Mouse (Mus musculus) cerebellum, adult 11-12 months (tissue): Measurements from ENCODE around the gene Armt1.
A peak's percentile ranks its signal among the peaks of the same experiment; 100 is the strongest.

ENCODE experiments used
- DNase-seq: peaks from one replicate; pipeline ENCODE4 v3.0.0; 2022

Armt1 gene

DNA sequence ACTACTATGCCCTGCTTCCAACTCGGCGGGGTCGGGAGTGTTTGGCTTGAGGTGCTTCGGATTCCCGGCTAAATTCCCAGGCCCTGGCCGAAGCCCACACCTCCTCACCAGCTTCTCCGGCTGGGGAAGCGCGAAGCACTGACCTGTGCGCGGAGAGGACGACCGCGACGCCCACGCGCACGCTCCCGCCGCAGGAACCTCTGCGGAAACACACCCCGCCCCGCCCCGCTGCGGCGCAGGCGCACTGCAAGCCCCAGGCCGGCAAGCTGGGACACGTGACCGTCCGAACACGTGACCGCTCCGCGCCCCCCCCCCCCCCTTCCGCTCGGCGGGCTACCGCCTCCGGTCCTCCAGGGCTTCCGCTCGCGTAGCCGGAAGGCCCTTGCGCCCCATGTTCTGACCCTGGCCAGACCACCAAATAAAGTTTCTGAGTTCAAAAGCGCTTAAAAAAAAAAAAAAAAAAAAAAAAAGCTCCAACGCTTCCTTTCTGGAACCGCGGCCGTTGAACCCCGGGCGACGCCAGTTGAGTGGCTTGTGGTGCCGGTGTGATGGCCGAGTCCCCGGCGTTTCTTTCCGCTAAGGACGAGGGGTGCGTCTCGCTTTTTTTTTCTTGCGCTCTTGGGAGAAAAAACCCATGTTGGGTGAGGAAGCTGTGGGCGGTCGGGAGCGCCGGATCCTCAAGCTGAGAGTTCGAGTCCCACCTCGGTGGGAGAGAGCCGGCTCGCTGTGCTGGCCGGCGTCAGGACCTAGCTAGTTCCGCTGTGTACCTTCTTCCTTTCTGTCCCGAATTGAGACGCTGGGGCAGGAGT is at the start of gene Armt1, which contains the start of gene Rmnd1:
TSS of gene Armt1 (plus strand) at position 345 of the 809 bp plus-strand sequence.
TSS of gene Rmnd1 (minus strand) at position 266 of the 809 bp plus-strand sequence.
- DNase-seq: peak; percentile 98

DNA sequence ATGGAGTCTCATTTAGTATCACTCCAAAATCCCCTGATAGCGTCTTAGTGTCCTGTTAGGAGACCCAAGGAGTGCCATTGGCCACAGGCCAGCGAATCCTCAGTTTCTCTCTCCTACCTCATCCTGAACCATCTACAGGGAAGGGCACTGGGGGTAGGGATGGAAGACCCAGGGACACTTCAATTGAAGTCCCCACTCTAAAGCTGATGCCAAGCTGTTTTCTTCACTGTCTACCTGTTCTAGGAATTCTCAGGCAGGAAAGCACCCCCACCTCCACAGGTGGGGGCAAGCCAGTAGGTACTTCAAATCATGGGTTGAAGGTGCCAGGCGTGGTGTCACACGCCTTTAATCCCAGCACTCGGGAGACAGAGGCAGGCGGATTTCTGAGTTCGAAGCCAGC is 48.0 kb upstream of the Armt1 start:
- DNase-seq: peak; percentile 51

DNA sequence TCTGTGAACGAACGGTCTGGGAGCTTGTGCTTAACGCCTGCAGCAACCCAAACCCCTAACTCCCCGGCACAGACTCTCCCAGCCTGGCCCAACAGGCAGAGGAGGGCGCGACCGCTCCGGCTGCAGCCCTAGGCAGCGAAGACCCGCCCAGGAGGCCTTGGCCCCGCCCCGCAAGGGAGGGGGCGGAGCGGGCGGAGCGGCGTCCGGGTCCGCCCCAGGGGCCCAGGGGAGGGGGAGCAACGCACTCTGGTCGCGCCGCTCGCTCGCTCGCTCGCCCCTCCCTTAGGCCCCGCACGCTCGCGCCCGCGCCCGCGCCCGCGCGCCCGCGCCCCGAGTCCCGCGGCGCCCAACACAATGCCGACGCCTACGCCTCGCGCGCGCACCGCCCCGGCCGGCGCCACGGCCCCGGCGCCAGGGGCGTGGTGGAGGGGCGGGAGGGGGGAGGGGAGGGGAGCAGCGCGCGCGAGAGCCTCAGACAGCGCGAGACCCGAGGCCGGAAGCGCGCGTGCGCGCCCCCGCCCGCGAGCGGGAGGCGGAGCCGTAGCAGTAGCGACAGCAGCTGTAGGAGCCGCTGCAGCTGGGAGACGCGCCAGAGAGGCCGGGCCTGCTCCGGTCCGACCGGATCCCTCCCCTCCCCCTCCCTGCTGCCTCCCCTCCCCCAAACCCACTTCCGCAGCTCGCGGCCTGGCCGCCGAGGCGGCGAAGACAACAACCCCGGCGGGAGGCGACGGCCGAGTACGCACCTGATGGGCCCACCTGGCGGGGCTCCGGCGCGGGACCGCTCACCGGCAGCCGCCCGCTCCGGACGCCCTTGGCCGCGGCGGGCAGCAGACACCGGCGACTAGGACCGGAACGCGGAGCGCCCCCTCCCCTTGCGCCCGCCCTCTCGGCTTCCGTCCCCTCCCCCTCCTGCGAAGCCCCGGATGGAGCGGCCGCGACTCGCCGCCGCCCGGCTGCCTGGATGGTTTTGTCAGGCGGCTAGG is 45.4 kb upstream of the Armt1 start:
- DNase-seq: peak; percentile 97

DNA sequence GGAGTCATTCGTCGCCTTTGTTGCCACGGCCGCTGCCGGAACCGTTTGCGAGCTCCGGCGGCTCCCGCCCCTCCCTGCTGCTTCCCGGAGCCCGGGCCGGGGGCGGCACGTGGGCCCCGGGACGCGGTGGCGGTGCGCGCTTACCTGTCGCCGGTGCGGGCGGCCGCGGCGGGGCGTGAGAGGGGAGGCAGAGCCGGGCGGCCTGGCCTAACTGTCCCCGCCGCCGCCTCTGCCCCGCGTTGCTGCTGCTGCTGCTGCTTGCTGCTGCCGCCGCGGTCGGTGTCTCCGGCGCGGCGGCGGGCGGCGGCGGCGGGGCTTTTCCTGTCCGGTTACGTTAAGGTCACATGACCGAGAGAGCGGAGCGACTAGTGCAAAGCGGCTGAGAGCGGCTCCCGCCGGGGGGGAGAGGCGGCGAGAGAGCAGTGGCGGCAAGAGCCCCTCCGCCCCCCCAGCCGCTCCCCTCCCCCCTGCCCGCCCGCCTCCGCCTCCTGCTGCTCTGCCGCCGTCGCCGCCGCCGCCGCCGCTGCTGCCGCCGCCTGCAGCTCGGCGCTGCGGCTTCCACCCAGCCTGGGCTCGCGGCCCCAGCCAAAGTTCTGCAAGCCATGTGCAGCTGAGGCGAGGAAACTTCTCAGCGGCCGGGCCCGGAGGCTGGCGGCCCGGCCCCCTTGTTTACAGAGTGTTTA is 44.4 kb upstream of the Armt1 start, which contains the start of gene Zbtb2:
TSS of gene Zbtb2 (minus strand) at position 408 of the 683 bp plus-strand sequence.
- DNase-seq: peak; percentile 81

DNA sequence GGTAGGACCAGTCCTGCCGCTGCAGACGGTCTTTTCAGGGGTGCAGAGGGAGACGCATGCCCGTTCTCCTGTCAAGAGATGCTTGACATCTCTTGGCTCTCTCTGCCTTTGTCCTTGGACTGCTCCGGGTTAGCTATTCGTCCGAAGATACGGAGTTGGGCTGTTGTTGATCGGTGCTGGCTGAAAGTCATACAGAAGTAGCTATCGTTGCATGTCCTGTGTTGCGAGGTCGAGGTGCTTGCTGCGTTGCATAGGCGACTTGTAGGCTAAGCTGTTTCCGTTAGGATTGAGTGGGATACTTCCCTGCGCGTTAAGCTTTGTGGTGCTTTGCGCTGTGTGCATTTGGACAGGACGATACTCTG is 43.9 kb upstream of the Armt1 start:
- peak; percentile 65 for DNase-seq

DNA sequence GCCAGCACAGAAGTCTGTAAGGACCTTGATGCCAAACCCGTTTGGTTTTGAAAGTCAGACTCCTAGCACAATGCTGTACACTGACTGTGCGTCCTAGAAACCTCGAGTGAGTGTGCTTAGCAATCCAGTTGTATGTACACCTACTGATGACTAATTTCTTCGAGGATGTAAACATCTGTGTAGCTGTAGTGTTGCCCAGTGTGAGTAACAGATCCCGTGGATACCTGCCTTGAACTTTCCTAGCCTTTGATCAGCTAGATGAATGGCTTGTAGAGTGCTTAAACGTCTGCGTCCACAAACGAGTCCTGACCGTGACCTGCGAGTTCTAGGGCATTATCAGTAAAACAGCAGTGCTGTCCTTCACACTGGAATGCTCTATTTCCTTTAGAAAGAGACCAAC is 43.2 kb upstream of the Armt1 start:
- no peak for DNase-seq

DNA sequence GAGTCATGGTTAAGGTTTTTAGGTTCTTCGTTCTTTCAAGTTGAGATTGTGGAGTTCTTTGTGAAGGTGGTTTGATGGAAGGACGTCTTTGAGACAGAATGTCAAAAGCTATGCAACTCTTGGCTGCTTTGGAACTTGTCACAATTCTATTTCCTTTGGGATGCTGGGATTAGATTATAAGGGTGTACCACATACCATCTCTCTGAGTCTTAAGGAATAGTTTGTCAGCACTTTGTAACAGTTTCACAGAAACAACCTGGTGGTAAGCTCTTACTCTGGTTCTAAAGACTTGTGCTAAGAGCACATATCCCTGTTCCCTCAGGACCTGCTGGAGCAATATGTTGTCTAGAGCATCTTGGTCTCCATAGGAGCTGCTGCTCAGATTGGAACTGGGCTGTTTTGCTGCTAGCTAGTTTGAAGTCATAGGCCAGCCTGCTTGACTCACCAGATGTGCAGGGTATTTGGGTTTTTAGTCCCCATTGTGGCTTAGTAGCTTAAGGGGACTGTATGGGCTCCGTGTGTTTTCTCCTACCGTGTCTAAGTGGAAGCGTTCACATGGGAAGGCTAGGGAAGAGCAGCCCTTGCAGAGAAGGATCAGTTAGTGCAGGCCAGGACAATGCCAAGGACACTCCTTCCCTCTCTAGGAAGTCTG is 42.7 kb upstream of the Armt1 start:
- DNase-seq: no peak

DNA sequence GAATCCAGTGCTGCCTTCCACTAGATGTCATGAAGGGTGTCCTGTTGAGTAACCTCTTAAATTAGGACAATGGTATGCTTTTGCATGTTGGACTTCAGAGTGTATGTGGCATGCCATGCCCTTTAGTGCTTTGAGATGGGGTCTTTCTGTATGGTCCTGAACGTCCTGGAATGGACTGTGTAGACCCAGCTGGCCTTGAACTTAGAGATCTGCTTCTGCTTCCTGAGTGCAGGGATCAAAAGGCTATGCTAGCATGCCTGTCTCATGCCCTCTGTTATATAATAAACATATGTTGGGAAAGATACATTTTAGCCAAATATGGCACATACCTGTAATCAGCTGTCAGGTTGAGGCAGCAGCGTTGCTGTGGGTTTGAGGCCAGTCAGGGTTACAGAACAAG is 41.7 kb upstream of the Armt1 start:
- no peak for DNase-seq

DNA sequence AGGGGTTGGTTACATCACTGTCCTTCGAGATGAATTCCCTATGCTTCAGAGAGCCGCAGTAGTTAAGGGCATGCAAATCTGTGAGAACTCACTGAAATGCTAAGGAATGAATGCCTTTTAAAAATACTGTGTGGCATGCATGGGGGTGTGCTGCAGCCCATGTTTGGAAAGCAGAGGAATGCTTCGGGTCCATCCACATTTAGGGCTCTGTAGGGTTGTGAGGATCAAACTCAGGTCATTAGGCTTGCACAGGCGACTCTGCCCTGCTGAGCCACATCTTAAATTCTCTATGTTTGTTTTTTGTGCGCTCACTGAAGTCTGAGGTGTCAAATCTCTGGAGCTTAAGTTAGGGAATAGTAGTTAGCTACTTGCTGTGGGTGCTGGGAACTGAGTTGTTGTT is 41.2 kb upstream of the Armt1 start:
- no peak for DNase-seq

DNA sequence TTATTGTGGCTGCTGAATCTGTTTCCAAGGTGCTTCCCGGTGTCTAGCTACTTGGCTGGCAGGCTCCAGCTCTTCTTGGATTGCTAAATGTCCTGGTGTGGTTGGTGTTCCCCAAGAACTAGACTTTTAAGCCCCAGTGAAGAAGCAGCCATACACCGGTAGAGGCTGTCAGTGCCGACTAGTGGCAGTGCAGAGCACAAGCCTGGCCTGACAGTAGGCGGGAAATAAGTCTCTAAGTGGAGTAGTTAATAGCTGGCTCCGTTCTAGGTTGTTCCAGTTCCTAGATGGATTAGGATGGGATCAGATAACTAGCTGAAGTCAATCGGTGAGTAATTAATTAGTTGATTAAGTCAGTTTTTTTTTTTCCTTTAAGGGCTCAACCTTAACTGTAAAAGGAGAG is 40.4 kb upstream of the Armt1 start:
- no peak for DNase-seq

DNA sequence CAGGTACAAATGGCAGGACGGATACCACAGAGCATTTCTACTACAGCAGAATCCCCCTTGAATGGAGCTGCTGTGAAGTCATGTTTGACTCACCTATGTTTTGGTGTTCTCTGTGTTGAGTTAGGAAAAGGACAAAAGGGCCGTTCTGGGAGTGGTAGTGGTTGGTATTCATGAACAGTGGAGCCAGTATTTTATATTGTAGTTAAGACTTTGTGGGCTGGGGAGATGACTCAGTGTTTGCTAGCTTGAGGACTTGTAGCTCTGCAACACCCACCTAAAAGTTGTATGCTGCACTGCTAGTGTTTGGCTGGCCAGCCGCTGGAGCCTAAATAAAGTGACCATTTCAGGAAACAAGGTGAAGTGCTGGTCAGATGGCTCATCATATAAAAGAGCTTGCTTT is 36.9 kb upstream of the Armt1 start:
- no peak for DNase-seq

DNA sequence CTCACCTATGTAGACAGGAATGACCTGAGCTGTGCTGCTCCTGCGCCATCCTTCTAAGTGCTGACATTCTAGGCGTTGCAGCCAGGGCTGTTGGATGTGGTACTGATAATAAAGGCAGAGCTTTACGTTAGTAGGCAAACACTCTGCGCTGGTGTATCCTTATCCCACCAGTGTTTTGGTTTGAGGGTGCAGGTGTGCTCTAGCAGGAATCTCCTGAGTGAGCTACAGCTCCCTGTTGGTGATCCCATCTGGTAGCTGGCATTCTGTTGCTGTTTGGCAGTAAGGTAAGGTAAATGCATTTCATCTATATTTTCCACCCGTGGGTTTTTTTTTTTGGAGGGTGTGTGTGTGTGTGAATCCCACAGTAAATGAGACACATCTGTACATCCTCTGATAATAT is 34.2 kb upstream of the Armt1 start:
- no peak for DNase-seq

DNA sequence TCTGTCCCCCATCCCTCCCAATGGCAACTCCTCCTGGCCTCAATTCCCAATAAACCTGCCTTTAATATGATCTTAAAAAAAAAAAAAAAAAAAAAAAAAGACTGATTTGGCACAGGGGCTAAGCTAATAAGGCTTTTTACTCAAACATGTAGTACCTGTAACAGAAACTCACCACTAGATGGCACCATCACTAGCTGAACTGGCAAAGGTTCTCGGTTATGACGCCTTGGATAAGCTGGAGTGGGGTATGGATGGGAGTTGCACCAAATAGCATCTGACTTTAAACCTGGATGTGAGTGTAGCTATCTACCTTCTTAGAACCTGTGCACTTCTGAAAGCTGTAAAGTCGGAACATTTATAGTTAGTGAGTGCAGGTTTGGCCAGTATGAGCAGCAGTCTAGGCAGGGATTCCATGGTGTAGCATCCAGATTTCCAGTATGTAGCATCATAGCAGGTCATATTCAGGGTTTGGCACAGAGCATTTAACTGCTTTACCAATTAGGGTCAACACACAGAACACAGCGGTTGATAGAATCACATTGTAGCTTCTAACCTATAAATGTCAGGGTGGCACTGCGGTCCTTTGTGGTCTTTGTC is 27.3 kb upstream of the Armt1 start:
- DNase-seq: no peak

DNA sequence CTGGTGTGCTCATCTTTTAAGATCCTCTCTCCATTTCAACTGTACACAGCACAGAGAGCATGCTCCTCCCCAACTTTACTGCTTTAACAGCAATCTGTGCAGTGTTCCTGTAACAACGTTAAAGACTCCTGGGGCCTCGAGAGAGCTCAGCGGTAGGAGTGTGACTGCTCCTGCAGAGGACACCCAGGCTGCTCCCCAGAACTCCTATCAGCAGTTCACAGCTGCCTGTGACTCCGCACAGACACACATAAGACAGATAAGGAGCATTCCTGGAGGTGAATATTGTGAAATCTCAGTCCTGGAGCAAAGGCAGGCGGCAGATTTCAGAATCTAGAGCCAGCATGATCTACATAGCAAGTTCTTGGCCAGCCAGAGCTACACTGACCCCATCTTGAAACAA is 26.8 kb upstream of the Armt1 start:
- DNase-seq: no peak

DNA sequence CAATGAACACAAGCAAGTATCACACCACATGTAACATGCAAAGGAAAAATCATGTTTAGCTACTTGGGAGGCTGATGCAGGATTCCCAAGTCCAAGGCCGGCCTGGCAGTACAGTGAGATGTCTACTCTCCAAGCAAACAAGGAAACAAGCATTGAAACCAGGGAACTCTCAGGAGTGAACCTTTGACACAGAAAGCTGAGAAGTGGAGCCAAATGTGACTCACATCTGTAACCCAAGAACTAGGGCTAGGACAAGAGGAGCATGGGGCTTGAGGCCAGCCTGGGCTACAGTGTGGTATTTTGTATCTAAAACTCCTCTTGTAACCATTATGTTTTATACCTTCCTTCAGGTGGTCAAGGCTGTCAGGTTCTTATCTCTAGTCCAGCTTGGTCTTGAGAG is 25.1 kb upstream of the Armt1 start:
- DNase-seq: no peak

DNA sequence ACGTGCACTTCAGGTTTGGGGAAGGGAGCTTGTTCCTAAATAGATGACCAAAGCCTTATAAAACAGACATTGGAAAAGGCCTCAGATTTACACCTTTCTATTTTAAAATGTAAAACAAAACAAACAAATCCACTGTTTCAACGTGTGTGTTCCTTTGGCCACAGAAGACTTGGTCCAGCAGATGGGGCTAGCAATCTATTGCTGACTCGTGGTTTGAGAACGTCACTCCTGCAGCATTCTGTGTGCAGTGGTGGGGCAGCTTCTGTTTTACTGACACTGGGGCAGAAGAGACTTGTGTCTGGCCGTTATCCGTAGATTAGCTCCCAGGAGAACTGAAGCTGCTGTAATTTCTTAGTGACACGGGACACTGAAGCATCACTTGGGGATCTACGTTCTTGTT is 7.0 kb upstream of the Armt1 start:
- DNase-seq: no peak

DNA sequence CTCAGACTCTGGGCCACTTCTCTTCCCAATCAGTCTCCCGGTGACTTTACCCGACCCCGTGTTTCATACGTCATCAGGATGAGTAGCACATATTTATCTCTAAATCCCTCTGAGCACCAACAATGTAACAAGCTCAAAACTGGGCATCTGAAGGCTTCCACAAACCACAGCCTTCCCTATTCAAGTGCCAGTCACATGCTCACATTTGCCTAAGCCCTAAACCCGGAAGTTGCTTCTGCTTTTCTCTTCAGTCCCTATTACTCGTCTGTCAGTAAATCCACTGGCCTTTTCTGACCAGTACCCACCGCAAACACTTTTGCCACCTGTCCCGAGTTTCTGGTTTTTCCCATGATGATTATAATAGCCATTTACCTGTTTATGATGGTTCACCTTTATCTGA is 1.9 kb upstream of the Armt1 start:
- DNase-seq: no peak

DNA sequence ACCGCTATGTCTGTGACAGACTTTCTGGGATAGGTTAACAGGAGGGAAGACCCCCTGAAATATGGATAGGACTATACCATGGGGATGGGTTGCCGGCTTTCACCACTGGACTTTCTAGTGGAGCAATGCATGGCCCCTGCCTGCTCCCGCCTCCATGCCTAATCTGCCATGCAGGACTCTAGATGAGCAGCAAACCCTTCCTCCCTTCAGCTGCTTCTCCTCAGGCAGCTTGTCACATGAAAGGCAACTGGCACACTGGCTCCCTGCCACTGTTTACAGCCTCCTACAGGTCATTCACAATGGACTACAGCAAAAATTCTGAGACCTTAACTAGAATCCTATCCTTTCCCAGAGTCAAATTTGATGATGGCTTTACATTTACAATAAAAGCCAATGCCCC is 1.4 kb upstream of the Armt1 start:
- peak; percentile 77 for DNase-seq

DNA sequence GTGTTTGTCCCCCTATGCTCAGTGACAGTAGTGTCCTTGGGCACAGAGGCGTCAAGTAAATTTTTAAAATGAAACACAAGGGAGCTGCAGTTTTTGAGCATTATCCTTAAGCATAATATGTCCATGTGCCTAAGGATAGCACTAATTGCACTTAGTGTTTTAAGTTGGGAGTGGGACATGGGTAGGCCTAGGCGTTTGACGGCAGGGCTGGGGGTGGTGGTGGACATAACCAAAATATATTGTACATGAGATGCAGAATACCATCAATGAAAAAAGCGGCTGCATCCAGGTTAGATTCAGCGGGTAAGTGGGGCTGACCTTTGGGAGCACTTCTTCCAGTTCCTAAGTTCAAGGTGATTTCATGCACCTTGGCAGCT is 533 bp upstream of the Armt1 start:
- no peak for DNase-seq

DNA sequence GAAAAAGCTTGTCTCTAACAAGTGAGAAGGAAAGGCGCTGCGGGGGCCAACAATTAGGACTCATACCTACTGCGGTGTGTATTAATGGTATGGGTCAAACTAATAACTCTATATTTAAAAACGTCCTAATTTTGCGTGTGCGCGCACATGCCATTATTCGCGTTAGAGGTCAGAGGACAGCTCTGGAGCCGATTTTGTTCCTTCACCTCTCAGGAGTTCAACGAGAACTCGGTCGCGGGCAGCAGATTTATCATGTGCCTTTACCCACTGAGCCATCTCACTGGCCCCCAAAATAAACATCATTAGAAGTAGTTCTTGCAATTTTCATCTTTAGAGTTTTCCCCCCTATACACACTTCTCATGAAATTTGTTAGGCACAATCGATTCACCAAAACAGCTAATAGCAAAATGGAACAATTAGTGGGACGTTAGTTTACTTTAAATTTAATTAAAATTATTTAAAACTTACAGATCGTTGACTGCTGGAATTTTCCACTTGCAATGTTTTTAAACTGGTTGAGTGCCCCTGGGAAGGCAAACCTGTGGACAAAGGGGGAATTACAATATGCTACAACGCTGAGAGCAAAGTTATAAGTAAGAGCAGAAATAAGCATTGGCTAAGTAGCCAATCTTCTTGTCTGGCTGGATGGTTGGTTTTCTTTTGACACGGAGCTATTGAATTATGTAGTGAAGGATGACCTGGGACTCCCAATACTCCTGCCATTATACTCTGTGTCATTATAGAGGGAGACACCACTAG is 909 bp downstream of the Armt1 start:
- no peak for DNase-seq

DNA sequence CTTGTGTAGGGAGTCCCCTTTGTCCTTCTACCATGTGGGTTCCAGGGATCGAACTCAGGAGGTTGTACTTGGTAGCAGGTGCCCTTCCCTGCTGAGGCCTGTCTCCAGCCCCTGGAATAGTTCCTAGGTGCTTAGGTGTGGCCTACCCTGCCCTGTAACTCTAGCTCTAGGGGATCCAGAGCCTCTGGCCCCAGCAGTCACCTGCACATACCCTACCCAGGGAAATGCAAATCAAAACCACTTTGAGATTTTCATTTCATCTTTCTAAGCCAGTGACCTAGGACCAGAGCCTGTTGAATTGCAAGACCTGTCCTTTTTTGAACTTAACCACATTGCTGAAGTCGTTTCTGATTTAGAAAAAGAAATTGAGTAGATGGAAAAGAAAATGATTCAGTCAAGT is 1.6 kb downstream of the Armt1 start:
- DNase-seq: peak; percentile 37

DNA sequence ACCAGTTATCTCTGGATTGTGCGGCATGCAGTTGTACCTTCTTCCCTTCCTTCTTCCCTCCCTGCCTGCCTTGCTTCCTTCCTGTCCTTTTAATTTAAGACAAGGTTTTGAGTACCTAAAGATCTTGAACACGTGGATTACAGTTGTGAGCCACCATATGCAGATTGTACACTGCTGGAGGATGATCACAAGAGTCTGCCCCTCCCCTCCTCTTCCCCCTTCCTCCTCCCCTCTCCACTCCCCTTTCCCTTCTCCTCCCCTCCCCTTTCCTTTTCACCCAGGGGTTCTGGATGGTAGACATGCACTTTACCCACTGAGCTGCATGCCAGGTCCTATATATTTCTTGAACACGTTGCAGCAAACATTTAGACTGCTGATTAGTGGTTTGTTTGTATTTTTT is 3.1 kb downstream of the Armt1 start:
- DNase-seq: no peak
